8 mouse cellular contexts compared by ENCODE assay signal in genomic region chr17:43701060-43701459, GRCm38 (mm10). TPM values are rescaled to one million over a fixed set of nuclear protein-coding genes. Genes with fewer than 3 reads are reported as not detected.
A peak's percentile ranks its signal among the peaks of the same experiment; 100 is the strongest.
DNase-seq lines count a peak whose midpoint lies in the region; ATAC-seq and TF ChIP-seq lines count a peak whose summit lies in the region.

No protein-coding gene starts in this region.

- peak; percentile 11 to 48 for DNase-seq in spleen, adult 18-20 months
- DNase-seq in spleen, adult 12 weeks (ENCODE audit: low spot score), result no peak
- DNase-seq in adrenal gland, adult 2 months, result peak; percentile 25
- peak; percentile 30 for DNase-seq in limb, embryonic 14.5 days (ENCODE audit: low spot score)
- peak; percentile 74 to 76 for DNase-seq in right cerebral cortex, adult 2 months (ENCODE audit: low spot score in 2 of 2)

- H3K4me2 ChIP-seq in hindbrain, embryonic 16.5 days (ENCODE audit: low read length), result no peak overlapping the region
- H3K4me2 ChIP-seq in limb, embryonic 14.5 days (replicated peaks; ENCODE audit: low read depth, low read length, severe bottlenecking), result no peak overlapping the region

- H3K4me3 ChIP-seq in cortical plate, adult 2 months (ENCODE audit: insufficient read depth, low read length), result no peak overlapping the region
- no peak overlapping the region for H3K4me3 ChIP-seq in hindbrain, embryonic 16.5 days (ENCODE audit: low read length)
- H3K4me3 ChIP-seq in limb, embryonic 14.5 days (replicated peaks; ENCODE audit: low read length), result no peak overlapping the region

- H3K4me1 ChIP-seq in cortical plate, adult 2 months (ENCODE audit: control insufficient read depth, insufficient read depth, low read length), result no peaks in the 10 kb centered on the region
- no peaks in the 10 kb centered on the region for H3K4me1 ChIP-seq in hindbrain, embryonic 16.5 days (ENCODE audit: control insufficient read depth, insufficient read depth, low read depth, low read length)
- H3K4me1 ChIP-seq in limb, embryonic 14.5 days (ENCODE audit: control insufficient read depth, insufficient read depth, low read length), result no peaks in the 10 kb centered on the region

- WGBS in hindbrain, embryonic 16.5 days, result 68% methylated on average over 6 of the region's 6 CpGs
- WGBS in limb, embryonic 14.5 days, result 73% methylated on average over 6 of the region's 6 CpGs

- H3K27me3 ChIP-seq in hindbrain, embryonic 16.5 days (replicated peaks; ENCODE audit: control insufficient read depth, insufficient read depth, low read length), result no peaks in the 10 kb centered on the region
- no peaks in the 10 kb centered on the region for H3K27me3 ChIP-seq in limb, embryonic 14.5 days (ENCODE audit: control insufficient read depth, insufficient read depth, low read length)

- TF ChIP-seq CTCF in cortical plate, adult 2 months (IDR thresholded peaks at IDR 0.05; ENCODE audit: extremely low read depth, insufficient read depth, low read length), result peak; percentile 67

- peak; percentile 34; the same call in 1 of the 2 replicates for ATAC-seq in hindbrain, embryonic 16.5 days
- no peak for ATAC-seq in limb, embryonic 14.5 days (ENCODE audit: low FRiP score, low read depth)
- ATAC-seq in activated CD4-positive, CD25-positive, alpha-beta regulatory T cell, adult 4 months, result no peak

- H3K9ac ChIP-seq in hindbrain, embryonic 16.5 days (ENCODE audit: low read depth, low read length), result no peak overlapping the region
- H3K9ac ChIP-seq in limb, embryonic 14.5 days (ENCODE audit: low read depth, low read length, severe bottlenecking), result no peak overlapping the region

- TF ChIP-seq POLR2A in cortical plate, adult 2 months (IDR thresholded peaks at IDR 0.05; ENCODE audit: extremely low read depth, insufficient read depth, low read length), result no peak
- TF ChIP-seq POLR2A in limb, embryonic 14.5 days (IDR thresholded peaks at IDR 0.05; ENCODE audit: borderline replicate concordance, extremely low read depth, insufficient read depth, insufficient read length), result no peak

- H3K9me3 ChIP-seq in hindbrain, embryonic 16.5 days (ENCODE audit: control insufficient read depth, low read length), result no peaks in the 10 kb centered on the region; the same call in 1 of the 2 replicates
- H3K9me3 ChIP-seq in limb, embryonic 14.5 days (ENCODE audit: control insufficient read depth, low read length), result no peaks in the 10 kb centered on the region

- H3K27ac ChIP-seq in cortical plate, adult 2 months (ENCODE audit: insufficient read depth, low read length), result no peak overlapping the region
- no peak overlapping the region for H3K27ac ChIP-seq in hindbrain, embryonic 16.5 days (ENCODE audit: low read depth, low read length)
- no peak overlapping the region for H3K27ac ChIP-seq in limb, embryonic 14.5 days (replicated peaks; ENCODE audit: low read depth, low read length)

- H3K36me3 ChIP-seq in hindbrain, embryonic 16.5 days (ENCODE audit: control insufficient read depth, insufficient read depth, low read length), result no peaks in the 10 kb centered on the region
- H3K36me3 ChIP-seq in limb, embryonic 14.5 days (ENCODE audit: control insufficient read depth, insufficient read depth, low read length), result no peaks in the 10 kb centered on the region

RNA-seq across cellular contexts. Expression of gene Cyp39a1, which starts 33.8 kb away (rescaled TPM):
- total RNA-seq in adrenal gland, adult 2 months (2021), result 1 to 10 TPM; 2.0 to 2.2 TPM
- 0.26 and 0.27 TPM in 2 replicates for polyA plus RNA-seq in adrenal gland, adult 2 months (2012; rRNA removed)
- polyA plus RNA-seq in cortical plate, adult 2 months (2012; rRNA removed), result 2.6 and 2.8 TPM in 2 replicates
- 15.1 and 16.0 TPM in 2 replicates for polyA plus RNA-seq in hindbrain, embryonic 16.5 days (2015; fragmentation: Nextera tagmentation; extraction: Ambion mirVana)
- polyA plus RNA-seq in limb, embryonic 14.5 days (2012; rRNA removed), result 6.0 and 7.0 TPM in 2 replicates
- 20.0 and 21.6 TPM in 2 replicates for polyA plus RNA-seq in limb, embryonic 14.5 days (2014; fragmentation: Nextera tagmentation; extraction: Ambion mirVana)
- polyA plus RNA-seq in activated CD4-positive, CD25-positive, alpha-beta regulatory T cell, adult 4 months (2017; shearing (Covaris generic)), result 1 to 10 TPM in 1 of 2 experiments, under 1 TPM in 1; 0.61 to 1.2 TPM

RNA-seq across cellular contexts. Expression of gene Slc25a27, which starts 34.0 kb away (rescaled TPM):
- 1 to 10 TPM; 2.1 to 2.2 TPM for total RNA-seq in adrenal gland, adult 2 months (2021)
- polyA plus RNA-seq in adrenal gland, adult 2 months (2012; rRNA removed), result 2.1 and 3.8 TPM in 2 replicates
- 51.5 and 58.2 TPM in 2 replicates for polyA plus RNA-seq in cortical plate, adult 2 months (2012; rRNA removed)
- 97.4 and 99.1 TPM in 2 replicates for polyA plus RNA-seq in hindbrain, embryonic 16.5 days (2015; fragmentation: Nextera tagmentation; extraction: Ambion mirVana)
- 28.1 and 28.6 TPM in 2 replicates for polyA plus RNA-seq in limb, embryonic 14.5 days (2012; rRNA removed)
- polyA plus RNA-seq in limb, embryonic 14.5 days (2014; fragmentation: Nextera tagmentation; extraction: Ambion mirVana), result 21.4 and 25.9 TPM in 2 replicates
- polyA plus RNA-seq in activated CD4-positive, CD25-positive, alpha-beta regulatory T cell, adult 4 months (2017; shearing (Covaris generic)), result 1 to 10 TPM; 2.6 TPM
